Mouse (Mus musculus): ENCODE results near the gene Zfp746.

DNA sequence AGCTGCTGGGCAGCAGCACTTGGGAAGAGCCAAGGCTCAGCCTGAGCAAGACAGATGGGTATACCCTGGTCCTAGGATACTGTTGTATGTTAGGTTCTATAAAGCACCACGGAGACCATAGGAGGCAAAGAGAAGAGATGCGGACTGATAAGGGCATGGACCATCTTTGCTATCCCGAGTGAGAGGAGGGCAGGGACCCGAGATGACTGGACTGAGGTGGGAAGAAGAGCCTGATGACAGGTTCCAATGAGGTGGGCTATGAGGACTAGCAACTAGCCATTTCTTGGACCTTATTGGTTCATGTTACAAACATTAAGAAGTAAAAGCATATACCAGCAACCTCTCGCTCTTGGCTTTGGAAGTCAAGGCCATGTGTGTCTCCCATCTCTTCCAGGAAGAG is 5.4 kb downstream of the Zfp746 start:
- TF ChIP-seq CTCF (IDR thresholded peaks at IDR 0.05; ENCODE audit: low read depth) (no peak), EP300 (optimal IDR thresholded peaks at IDR 0.05) (no peak)
